Mouse (Mus musculus): ENCODE data around the gene Pik3r2.

DNA sequence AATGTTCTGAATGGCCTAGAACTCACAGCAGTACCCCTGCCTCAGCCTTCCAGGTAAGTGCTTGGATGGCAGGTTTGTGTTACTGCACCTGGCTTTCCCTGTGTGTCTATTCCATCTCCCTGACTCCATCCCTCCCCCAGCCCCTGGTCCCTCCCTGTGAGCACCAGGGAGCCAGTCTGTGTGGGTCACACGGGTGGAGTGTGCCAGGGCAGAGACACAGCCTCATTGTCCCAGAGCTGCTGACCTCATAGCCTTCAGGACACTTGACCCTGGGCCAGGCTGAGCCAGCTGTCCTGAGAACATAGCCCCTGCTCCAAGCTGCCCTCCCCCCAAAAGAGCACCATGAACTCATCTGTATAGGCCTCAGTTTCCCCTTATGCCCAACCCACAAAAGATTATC lies 30.8 kb upstream of the Pik3r2 start:
- TF ChIP-seq CTCF (IDR thresholded peaks at IDR 0.05) (no peak), EP300 (IDR thresholded peaks at IDR 0.05) (no peak)

Data from lung, postnatal 0 days (tissue).